Mouse (Mus musculus) heart, postnatal 0 days (tissue): ENCODE measurements around the gene Slc6a17. TPM values are rescaled to one million over a fixed set of nuclear protein-coding genes. Genes with fewer than 3 reads are reported as not detected.

Source experiments
- ATAC-seq: fragments of 200-750 bp; cut with Nextera tagmentation; 2 replicates; pipeline ENCODE4 v1.8.0; 2017; ENCODE audit warnings: low read depth, moderate number of reproducible peaks, moderate library complexity; ENCODE audit not compliant: insufficient read depth
- DNase-seq: peaks from one replicate; pipeline ENCODE4 v3.0.0-alpha.2; 2016; ENCODE audit warnings: low spot score
- H3K27ac ChIP-seq: fragments of 300-500 bp; sonication (generic); 2 replicates; pipeline ENCODE4 v1.5.1; 2014; ENCODE audit warnings: low read depth, mild to moderate bottlenecking
- H3K27me3 ChIP-seq: fragments of 300-500 bp; sonication (generic); 2 replicates; pipeline ENCODE4 v1.6.1; 2014; ENCODE audit warnings: low read length, mixed read lengths; ENCODE audit not compliant: control insufficient read depth, insufficient read depth
- H3K36me3 ChIP-seq: fragments of 300-500 bp; sonication (generic); replicated peaks from 2 replicates; pipeline ENCODE4 v1.6.1; 2014; ENCODE audit warnings: low read length, mixed read lengths; ENCODE audit not compliant: control insufficient read depth, insufficient read depth
- H3K4me1 ChIP-seq: fragments of 300-500 bp; sonication (generic); 2 replicates; pipeline ENCODE4 v1.6.1; 2014; ENCODE audit warnings: antibody characterized with exemption; ENCODE audit not compliant: control insufficient read depth, insufficient read depth
- H3K4me2 ChIP-seq: fragments of 300-500 bp; sonication (generic); 2 replicates; pipeline ENCODE4 v1.6.1; 2014; ENCODE audit warnings: low read depth, mild to moderate bottlenecking, low read length, moderate library complexity
- H3K4me3 ChIP-seq: fragments of 300-500 bp; sonication (generic); 2 replicates; pipeline ENCODE4 v1.5.1; 2014; ENCODE audit warnings: low read depth, low read length
- H3K9ac ChIP-seq: fragments of 300-500 bp; sonication (generic); replicated peaks from 2 replicates; pipeline ENCODE4 v1.6.1; 2014; ENCODE audit warnings: low read depth, low read length, mixed read lengths
- H3K9me3 ChIP-seq: fragments of 300-500 bp; sonication (generic); replicated peaks from 2 replicates; pipeline ENCODE4 v1.6.1; 2016; ENCODE audit warnings: low read length; ENCODE audit not compliant: control insufficient read depth
- CTCF ChIP-seq: IDR thresholded peaks from 2 replicates; pipeline ENCODE4 v1.5.1; 2016; ENCODE audit warnings: antibody characterized with exemption, control low read depth, low read depth
- EP300 ChIP-seq: IDR thresholded peaks from 2 replicates; pipeline ENCODE4 v1.6.1; 2016; ENCODE audit warnings: antibody characterized with exemption, low read depth
- WGBS: fragments of 180-500 bp; shearing (Covaris S2); extraction: QIAGEN DNeasy Blood & Tissue Kit; methylation state at CpG from one replicate; pipeline ENCODE4 v1.1.7; 2014; 5-methylcytosine and 5-hydroxymethylcytosine counted together
- polyA plus RNA-seq: library from polyadenylated mRNA; unstranded; fragments of >200 nt; fragmentation: Nextera tagmentation; extraction: Ambion mirVana; gene quantifications from 2 replicates; pipeline ENCODE4 v1.2.1, GENCODE M21; 2015
- total RNA-seq: library from RNA; depleted of rRNA; stranded (reverse); fragments of >200 nt; gene quantifications from 2 replicates; pipeline ENCODE4 v1.2.3, GENCODE M21; 2014; ENCODE audit warnings: low replicate concordance

Slc6a17 gene
- total and polyA plus RNA-seq, 2 experiments from 2014 or later: 3.1 to 9.7 TPM

DNA sequence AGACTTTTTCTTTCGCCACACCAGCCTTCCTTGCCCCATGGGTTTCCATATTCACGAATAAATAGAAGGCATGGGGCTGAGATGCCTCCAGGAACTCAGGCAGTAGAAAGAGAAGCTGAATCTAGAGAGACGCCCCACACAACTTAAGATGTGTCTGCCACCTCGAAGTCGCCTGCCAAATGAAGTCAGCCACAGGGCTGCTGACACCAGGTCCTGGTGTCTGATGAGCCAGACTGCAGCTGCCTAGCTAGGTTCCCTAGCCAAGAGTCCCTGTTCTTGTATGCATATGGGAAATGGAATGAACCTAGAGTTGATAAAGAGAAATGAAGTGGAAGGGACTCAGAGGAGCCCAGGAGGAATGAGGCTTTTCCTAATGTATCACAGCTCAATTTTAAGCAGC, 27.5 kb upstream of the Slc6a17 start:
- no peak for ATAC-seq
- Histone ChIP-seq H3K27me3 (no peaks in the 10 kb centered on the region), H3K27ac (no peak overlapping the region), H3K36me3 (no peaks in the 10 kb centered on the region), H3K4me2 (no peak overlapping the region), H3K4me1 (peaks cover 6% of the 10 kb centered on the region; the same call in 1 of the 2 replicates), H3K9me3 (no peaks in the 10 kb centered on the region), H3K4me3 (no peak overlapping the region), H3K9ac (no peak overlapping the region)
- TF ChIP-seq EP300 (no peak), CTCF (no peak)
- DNase-seq: no peak
- WGBS: 67% methylated on average over 5 of the region's 5 CpGs

- Histone ChIP-seq H3K4me2 (no peak overlapping the region), H3K4me1 (peaks cover 6% of the 10 kb centered on the region; the same call in 1 of the 2 replicates), H3K27me3 (no peaks in the 10 kb centered on the region), H3K36me3 (no peaks in the 10 kb centered on the region), H3K9me3 (no peaks in the 10 kb centered on the region), H3K4me3 (no peak overlapping the region), H3K9ac (no peak overlapping the region), H3K27ac (no peak overlapping the region)
- WGBS: 67% methylated on average over 8 of the region's 8 CpGs
- ATAC-seq (no peak), DNase-seq (no peak)
- no peak for TF ChIP-seq CTCF
- TF ChIP-seq EP300: no peak
Measured at GRCm38 (mm10) chr3:107543158-107544080, 25.6 kb upstream of the Slc6a17 start.

- no peaks in the 10 kb centered on the region for H3K36me3 ChIP-seq
- DNase-seq: no peak
- H3K4me2 ChIP-seq: no peak overlapping the region
- no peak for ATAC-seq
- H3K27ac ChIP-seq: no peak overlapping the region
- WGBS: 55% methylated on average over 4 of the region's 4 CpGs
- TF ChIP-seq EP300 (no peak), CTCF (no peak)
- no peaks in the 10 kb centered on the region for H3K27me3 ChIP-seq
- H3K4me1 ChIP-seq: peaks cover 7% of the 10 kb centered on the region; the same call in 1 of the 2 replicates
- H3K4me3 ChIP-seq: no peak overlapping the region
- no peaks in the 10 kb centered on the region for H3K9me3 ChIP-seq
- H3K9ac ChIP-seq: no peak overlapping the region
Measured at GRCm38 (mm10) chr3:107542584-107542983, 24.8 kb upstream of the Slc6a17 start.

DNA sequence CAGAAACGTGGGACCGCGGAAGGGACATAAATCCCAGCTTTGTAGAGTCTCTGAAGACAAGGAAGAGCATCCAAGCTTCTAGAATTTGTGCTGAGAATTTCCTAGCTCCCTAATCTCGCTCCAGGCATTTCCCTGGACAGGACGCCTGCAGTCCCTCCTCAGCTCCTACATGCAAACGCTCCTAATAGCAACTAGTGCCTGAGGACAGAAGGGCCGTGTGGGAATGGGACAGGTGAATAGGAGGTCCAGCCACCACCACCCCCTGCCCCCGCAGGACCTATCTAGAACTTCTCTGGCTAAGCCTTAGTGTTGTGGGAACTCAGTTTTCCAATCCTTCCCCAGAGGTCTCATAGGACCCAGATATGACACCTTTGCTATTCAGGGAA, 19.7 kb upstream of the Slc6a17 start:
- no peak for TF ChIP-seq EP300
- no peak for TF ChIP-seq CTCF
- Histone ChIP-seq H3K9me3 (no peaks in the 10 kb centered on the region), H3K27me3 (peaks cover 12% of the 10 kb centered on the region; the same call in 1 of the 2 replicates), H3K4me2 (peak overlapping the region; percentile 50), H3K4me1 (peaks cover 7% of the 10 kb centered on the region; the same call in 1 of the 2 replicates), H3K27ac (no peak overlapping the region), H3K4me3 (peak overlapping the region; percentile 7; the same call in 1 of the 2 replicates), H3K36me3 (no peaks in the 10 kb centered on the region), H3K9ac (no peak overlapping the region)
- no peak for DNase-seq
- 18% methylated on average over 8 of the region's 8 CpGs for WGBS
- 0 out of 2 replicates have a peak, but pooled peaks have one; percentile 27 for ATAC-seq

DNA sequence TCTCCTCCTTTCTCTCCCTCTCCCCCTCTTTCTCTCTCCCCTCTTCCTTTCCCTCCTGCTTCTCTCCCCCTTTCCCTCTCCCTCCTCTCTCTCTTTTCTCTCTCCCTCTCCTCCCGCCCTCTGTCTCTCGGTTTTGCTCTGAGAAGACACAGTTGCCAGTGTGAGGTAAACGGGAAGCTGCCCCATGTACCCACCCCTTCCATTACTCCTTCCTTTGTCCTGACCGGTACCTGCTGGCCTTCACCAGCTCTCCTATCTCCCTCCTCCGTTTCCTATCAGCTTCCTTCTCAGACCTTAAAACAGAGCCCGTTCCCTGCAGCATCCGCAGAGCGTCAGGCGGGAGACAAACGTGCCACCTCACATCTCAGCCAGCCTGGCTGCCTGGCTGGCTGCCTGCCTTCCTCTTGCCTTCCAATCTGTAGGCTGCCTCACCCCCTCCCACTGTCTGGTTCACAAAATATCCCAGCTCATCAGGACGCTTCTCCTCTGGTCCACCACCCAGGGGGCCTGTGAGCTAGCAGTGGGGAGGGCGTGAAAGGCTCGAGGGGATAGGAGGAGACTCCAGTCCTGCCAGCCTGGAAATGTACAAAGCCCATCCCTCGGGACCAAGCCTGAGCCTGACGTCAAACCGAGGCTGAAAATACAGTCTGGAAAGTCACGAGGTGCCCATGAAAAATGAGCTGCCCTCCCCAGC, 19.1 kb upstream of the Slc6a17 start:
- H3K27ac ChIP-seq: no peak overlapping the region
- no peaks in the 10 kb centered on the region for H3K36me3 ChIP-seq
- 0 out of 2 replicates have a peak overlapping the region, but pooled peaks have one; percentile 13 for H3K9ac ChIP-seq
- DNase-seq (peak; percentile 24), ATAC-seq (peak; percentile 51; the same call in 1 of the 2 replicates)
- H3K4me3 ChIP-seq: peak overlapping the region; percentile 7; the same call in 1 of the 2 replicates
- H3K27me3 ChIP-seq: peaks cover 12% of the 10 kb centered on the region; the same call in 1 of the 2 replicates
- WGBS: 2% methylated on average over 17 of the region's 17 CpGs
- TF ChIP-seq CTCF: no peak
- no peak for TF ChIP-seq EP300
- H3K9me3 ChIP-seq: no peaks in the 10 kb centered on the region
- peaks cover 7% of the 10 kb centered on the region; the same call in 1 of the 2 replicates for H3K4me1 ChIP-seq
- peak overlapping the region; percentile 50 for H3K4me2 ChIP-seq
